Mouse (Mus musculus) heart, adult 2 months (tissue): Measurements from ENCODE around the gene Adcy2.

Source experiments
- CTCF ChIP-seq: fragments of 200-600 bp; IDR thresholded peaks from 2 replicates; pipeline ENCODE4 v1.8.1; 2022; ENCODE audit warnings: antibody characterized with exemption, mild to moderate bottlenecking, moderate library complexity
- EP300 ChIP-seq: fragments of 200-500 bp; IDR thresholded peaks from 2 replicates; pipeline ENCODE4 v1.6.1; 2011; ENCODE audit warnings: low read depth, low read length, control low read depth; ENCODE audit not compliant: insufficient read depth
- POLR2A ChIP-seq: fragments of 200-500 bp; IDR thresholded peaks from 2 replicates; pipeline ENCODE4 v1.6.1; 2011; ENCODE audit warnings: mild to moderate bottlenecking, low read depth, low read length, control low read depth; ENCODE audit not compliant: insufficient read depth

- TF ChIP-seq POLR2A: no peak
- TF ChIP-seq CTCF: no peak
- TF ChIP-seq EP300: no peak
Observed at GRCm38 (mm10) chr13:69004406-69004805, 5.1 kb upstream of the Adcy2 start.
